Mouse (Mus musculus): ENCODE results near the gene H2al1h. TPM values are rescaled to one million over a fixed set of nuclear protein-coding genes. Genes with fewer than 3 reads are reported as not detected.
"Not testable (repeated sequence)": the region's sequence is repeated elsewhere in the genome, so short reads cannot be mapped to it uniquely, and the experiment has no call there.

The H2al1h gene
- polyA plus RNA-seq, 1 experiment from 2014 or later: not detected

DNA sequence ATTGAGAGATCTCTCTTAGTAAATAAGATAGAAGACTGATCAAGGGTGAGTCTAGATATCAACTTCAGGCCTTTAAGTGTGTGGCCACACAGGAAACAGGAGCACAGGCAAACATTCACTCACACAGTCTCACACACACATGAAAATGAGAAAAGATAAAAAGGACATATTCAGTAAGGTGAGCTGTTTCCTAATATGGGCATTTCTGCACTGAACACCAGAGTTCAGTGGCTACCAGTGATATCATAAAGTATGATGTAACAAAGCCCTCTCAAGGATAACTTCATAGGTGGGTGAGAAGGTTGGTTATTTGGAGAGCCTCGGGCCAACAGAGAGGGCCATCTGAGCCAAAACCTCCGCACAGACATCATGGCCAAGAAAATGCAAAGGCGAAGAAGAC is 3.3 kb upstream of the H2al1h start, which contains the start of gene H2al1g:
Gene H2al1g (plus strand): TSS at position 301 of the 400 bp plus-strand sequence.
- not testable (repeated sequence) for ATAC-seq (ENCODE audit: low FRiP score)
- no CpG with 5 or more reads among the region's 3 CpGs for WGBS

DNA sequence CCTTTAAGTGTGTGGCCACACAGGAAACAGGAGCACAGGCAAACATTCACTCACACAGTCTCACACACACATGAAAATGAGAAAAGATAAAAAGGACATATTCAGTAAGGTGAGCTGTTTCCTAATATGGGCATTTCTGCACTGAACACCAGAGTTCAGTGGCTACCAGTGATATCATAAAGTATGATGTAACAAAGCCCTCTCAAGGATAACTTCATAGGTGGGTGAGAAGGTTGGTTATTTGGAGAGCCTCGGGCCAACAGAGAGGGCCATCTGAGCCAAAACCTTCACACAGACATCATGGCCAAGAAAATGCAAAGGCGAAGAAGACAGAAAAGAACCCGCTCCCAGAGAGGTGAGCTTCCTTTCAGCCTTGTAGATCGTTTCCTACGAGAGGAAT is 3.1 kb downstream of the H2al1h start, which contains the start of gene H2al1i:
Gene H2al1i (plus strand): TSS at position 301 of the 400 bp plus-strand sequence.
- H3K9ac ChIP-seq (replicated peaks); H3K4me2 ChIP-seq; ATAC-seq (ENCODE audit: low FRiP score); H3K27ac ChIP-seq (replicated peaks); H3K4me3 ChIP-seq (replicated peaks); H3K27me3 ChIP-seq (replicated peaks); H3K9me3 ChIP-seq (replicated peaks); H3K36me3 ChIP-seq; H3K4me1 ChIP-seq: not testable (repeated sequence)
- WGBS: 86% methylated on average over 2 of the region's 5 CpGs

More for the DNA sequence above, 3.3 kb upstream of the H2al1h start, which contains the start of gene H2al1g:
- not testable (repeated sequence) for H3K4me3 ChIP-seq (replicated peaks); H3K4me2 ChIP-seq; H3K27me3 ChIP-seq (replicated peaks); H3K36me3 ChIP-seq; H3K9ac ChIP-seq (replicated peaks); H3K9me3 ChIP-seq (replicated peaks); H3K4me1 ChIP-seq; H3K27ac ChIP-seq (replicated peaks)

DNA sequence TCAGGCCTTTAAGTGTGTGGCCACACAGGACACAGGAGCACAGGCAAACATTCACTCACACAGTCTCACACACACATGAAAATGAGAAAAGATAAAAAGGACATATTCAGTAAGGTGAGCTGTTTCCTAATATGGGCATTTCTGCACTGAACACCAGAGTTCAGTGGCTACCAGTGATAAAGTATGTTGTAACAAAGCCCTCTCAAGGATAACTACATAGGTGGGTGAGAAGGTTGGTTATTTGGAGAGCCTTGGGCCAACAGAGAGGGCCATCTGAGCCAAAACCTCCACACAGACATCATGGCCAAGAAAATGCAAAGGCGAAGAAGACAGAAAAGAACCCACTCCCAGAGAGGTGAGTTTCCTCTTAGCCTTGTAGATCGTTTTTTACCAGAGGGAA is 6.2 kb downstream of the H2al1h start, which contains the start of gene H2al1j:
Gene H2al1j (plus strand): TSS at position 301 of the 400 bp plus-strand sequence.
- H3K27ac ChIP-seq (replicated peaks); H3K36me3 ChIP-seq; H3K9ac ChIP-seq (replicated peaks); ATAC-seq (ENCODE audit: low FRiP score); H3K4me2 ChIP-seq; H3K9me3 ChIP-seq (replicated peaks); H3K27me3 ChIP-seq (replicated peaks); H3K4me1 ChIP-seq; H3K4me3 ChIP-seq (replicated peaks): not testable (repeated sequence)
- 92% methylated on average over 2 of the region's 2 CpGs for WGBS

DNA sequence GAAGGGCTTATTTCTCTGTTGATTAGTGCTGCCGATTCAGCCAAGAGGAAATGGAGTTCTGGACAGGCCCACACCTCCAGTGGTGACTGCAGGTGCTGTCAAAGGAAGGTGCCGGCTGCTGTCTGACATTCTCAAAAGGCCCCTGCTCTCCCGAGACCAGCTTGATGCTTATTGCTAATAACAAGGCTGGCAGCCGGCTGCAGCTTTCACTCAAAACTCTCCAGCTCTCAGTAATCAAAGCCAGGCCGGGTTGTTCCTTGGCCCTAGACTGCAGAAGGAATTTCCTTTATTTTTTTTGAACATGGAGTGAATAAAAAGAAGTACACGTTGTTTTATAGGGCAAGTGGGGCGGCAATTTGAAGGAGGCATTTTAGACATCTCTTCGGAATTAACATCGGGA is 24.5 kb downstream of the H2al1h start:
- Histone ChIP-seq H3K27me3 (replicated peaks) (no peaks in the 10 kb centered on the region; the same call in 1 of the 2 replicates), H3K4me2 (no peak overlapping the region), H3K9ac (replicated peaks) (no peak overlapping the region), H3K9me3 (replicated peaks) (no peaks in the 10 kb centered on the region), H3K36me3 (no peaks in the 10 kb centered on the region), H3K4me1 (no peaks in the 10 kb centered on the region), H3K27ac (replicated peaks) (no peak overlapping the region), H3K4me3 (replicated peaks) (no peak overlapping the region)
- ATAC-seq (ENCODE audit: low FRiP score): no peak
- 56% methylated on average over 9 of the region's 9 CpGs for WGBS

- Histone ChIP-seq H3K27me3 (replicated peaks) (no peaks in the 10 kb centered on the region; the same call in 1 of the 2 replicates), H3K36me3 (no peaks in the 10 kb centered on the region), H3K4me3 (replicated peaks) (no peak overlapping the region), H3K4me2 (no peak overlapping the region), H3K4me1 (no peaks in the 10 kb centered on the region), H3K9ac (replicated peaks) (no peak overlapping the region), H3K9me3 (replicated peaks) (no peaks in the 10 kb centered on the region), H3K27ac (replicated peaks) (no peak overlapping the region)
- ATAC-seq (ENCODE audit: low FRiP score): no peak
- WGBS: 91% methylated on average over 3 of the region's 3 CpGs
Observed at GRCm38 (mm10) chrX:11346756-11347155, 25.5 kb downstream of the H2al1h start.

DNA sequence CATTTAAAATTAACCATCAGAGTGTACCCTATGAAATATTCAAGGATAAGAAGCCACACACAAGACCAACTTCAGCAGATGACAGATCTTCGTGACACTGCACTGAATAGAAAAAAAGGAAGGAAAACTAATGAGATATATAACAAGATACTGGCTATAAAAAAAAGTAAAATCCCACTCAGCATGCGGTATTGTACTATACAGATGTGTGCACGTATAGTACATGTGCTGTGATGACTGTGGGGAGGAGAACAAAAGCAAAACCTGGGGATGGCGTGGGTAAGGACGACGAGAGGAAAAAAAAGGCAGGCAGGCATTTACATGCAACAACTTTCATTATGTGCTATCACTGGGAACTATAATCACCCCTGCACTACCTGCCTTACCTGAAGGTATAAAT is 39.5 kb downstream of the H2al1h start:
- no peak overlapping the region for H3K9ac ChIP-seq (replicated peaks)
- ATAC-seq (ENCODE audit: low FRiP score): no peak
- peaks cover 3% of the 10 kb centered on the region; the same call in 1 of the 2 replicates for H3K27me3 ChIP-seq (replicated peaks)
- no peak overlapping the region for H3K4me3 ChIP-seq (replicated peaks)
- H3K4me2 ChIP-seq: no peak overlapping the region
- no peaks in the 10 kb centered on the region for H3K9me3 ChIP-seq (replicated peaks)
- no peaks in the 10 kb centered on the region for H3K36me3 ChIP-seq
- no peak overlapping the region for H3K27ac ChIP-seq (replicated peaks)
- 87% methylated on average over 6 of the region's 6 CpGs for WGBS
- no peaks in the 10 kb centered on the region for H3K4me1 ChIP-seq

DNA sequence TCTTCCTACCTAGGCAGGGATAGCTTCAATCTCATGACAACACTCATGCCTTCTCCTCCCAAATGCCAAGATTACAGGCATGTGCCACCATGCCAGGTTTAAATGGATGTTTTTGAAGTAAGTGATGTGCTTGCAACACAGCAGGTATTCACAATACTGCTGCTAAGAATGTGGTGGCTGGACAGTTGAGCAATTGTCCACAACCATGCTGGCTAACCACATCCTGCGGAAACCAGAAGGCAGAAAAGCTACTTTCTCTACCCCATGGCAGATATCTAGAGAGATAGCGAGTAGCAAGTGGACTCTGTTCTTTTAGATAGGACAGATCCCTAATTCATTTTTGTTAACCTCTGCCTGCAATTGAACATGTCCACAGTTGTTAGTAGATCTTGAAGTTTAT is 40.0 kb downstream of the H2al1h start:
- no peaks in the 10 kb centered on the region for H3K4me1 ChIP-seq
- no peaks in the 10 kb centered on the region for H3K9me3 ChIP-seq (replicated peaks)
- no peak overlapping the region for H3K9ac ChIP-seq (replicated peaks)
- no peak overlapping the region for H3K4me3 ChIP-seq (replicated peaks)
- H3K4me2 ChIP-seq: no peak overlapping the region
- H3K27me3 ChIP-seq (replicated peaks): peaks cover 3% of the 10 kb centered on the region; the same call in 1 of the 2 replicates
- ATAC-seq (ENCODE audit: low FRiP score): no peak
- WGBS: 87% methylated on average over 2 of the region's 2 CpGs
- no peaks in the 10 kb centered on the region for H3K36me3 ChIP-seq
- no peak overlapping the region for H3K27ac ChIP-seq (replicated peaks)

DNA sequence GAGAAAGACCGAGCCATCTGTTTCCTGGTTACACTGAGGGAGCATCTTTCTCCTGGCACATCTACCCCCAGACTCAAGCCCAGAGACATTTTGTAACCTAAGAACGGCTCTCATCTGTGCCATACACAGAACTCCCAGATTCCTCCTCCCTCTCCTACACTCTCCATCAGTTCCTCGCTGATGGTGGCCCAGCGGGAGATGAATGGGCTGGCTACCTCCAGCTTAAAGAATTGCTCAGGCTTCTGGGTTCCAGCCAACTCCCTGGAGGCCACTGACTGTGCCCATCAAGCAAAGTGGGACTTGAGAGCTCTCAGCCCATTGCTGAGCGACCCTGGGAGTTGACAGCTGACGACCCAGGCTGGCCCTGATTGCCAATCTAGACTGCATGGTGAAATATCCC is 42.6 kb downstream of the H2al1h start:
- no peak overlapping the region for H3K9ac ChIP-seq (replicated peaks)
- WGBS: 43% methylated on average over 6 of the region's 6 CpGs
- no peak overlapping the region for H3K4me3 ChIP-seq (replicated peaks)
- no peak for ATAC-seq (ENCODE audit: low FRiP score)
- no peak overlapping the region for H3K27ac ChIP-seq (replicated peaks)
- peaks cover 3% of the 10 kb centered on the region; the same call in 1 of the 2 replicates for H3K27me3 ChIP-seq (replicated peaks)
- no peaks in the 10 kb centered on the region for H3K9me3 ChIP-seq (replicated peaks)
- no peaks in the 10 kb centered on the region for H3K4me1 ChIP-seq
- H3K36me3 ChIP-seq: no peaks in the 10 kb centered on the region
- no peak overlapping the region for H3K4me2 ChIP-seq

GRCm38 (mm10) chrX:11365151-11365550 is 43.9 kb downstream of the H2al1h start:
- Histone ChIP-seq H3K9ac (replicated peaks) (no peak overlapping the region), H3K36me3 (no peaks in the 10 kb centered on the region), H3K9me3 (replicated peaks) (no peaks in the 10 kb centered on the region), H3K4me2 (no peak overlapping the region), H3K4me1 (no peaks in the 10 kb centered on the region), H3K4me3 (replicated peaks) (no peak overlapping the region), H3K27ac (replicated peaks) (no peak overlapping the region), H3K27me3 (replicated peaks) (peaks cover 3% of the 10 kb centered on the region; the same call in 1 of the 2 replicates)
- ATAC-seq (ENCODE audit: low FRiP score): no peak
- 47% methylated on average over 12 of the region's 12 CpGs for WGBS

Other genes starting within 250 kb of the H2al1h start
- not detected in 2 replicates for gene H2al1a, start 22.2 kb upstream of the H2al1h start, polyA plus RNA-seq (2015; fragmentation: Nextera tagmentation; extraction: Ambion mirVana)
- not detected in 2 replicates for gene H2al1b, start 19.1 kb upstream of the H2al1h start, polyA plus RNA-seq (2015; fragmentation: Nextera tagmentation; extraction: Ambion mirVana)
- not detected in 2 replicates for gene H2al1c, start 15.8 kb upstream of the H2al1h start, polyA plus RNA-seq (2015; fragmentation: Nextera tagmentation; extraction: Ambion mirVana)
- not detected in 2 replicates for gene H2al1d, start 12.7 kb upstream of the H2al1h start, polyA plus RNA-seq (2015; fragmentation: Nextera tagmentation; extraction: Ambion mirVana)
- not detected in 2 replicates for gene H2al1e, start 9.6 kb upstream of the H2al1h start, polyA plus RNA-seq (2015; fragmentation: Nextera tagmentation; extraction: Ambion mirVana)
- not detected in 2 replicates for gene H2al1f, start 6.3 kb upstream of the H2al1h start, polyA plus RNA-seq (2015; fragmentation: Nextera tagmentation; extraction: Ambion mirVana)
- not detected in 2 replicates for gene H2al1g, start 3.2 kb upstream of the H2al1h start, polyA plus RNA-seq (2015; fragmentation: Nextera tagmentation; extraction: Ambion mirVana)
- not detected in 2 replicates for gene H2al1i, start 3.2 kb downstream of the H2al1h start, polyA plus RNA-seq (2015; fragmentation: Nextera tagmentation; extraction: Ambion mirVana)
- gene H2al1j, start 6.3 kb downstream of the H2al1h start, polyA plus RNA-seq (2015; fragmentation: Nextera tagmentation; extraction: Ambion mirVana): not detected in 2 replicates

All from neural tube, embryonic 15.5 days (tissue).